Mouse (Mus musculus): ENCODE data around the gene Crnkl1. TPM values are rescaled to one million over a fixed set of nuclear protein-coding genes. Genes with fewer than 3 reads are reported as not detected.

The Crnkl1 gene
- polyA plus RNA-seq, 1 experiment: 20.2 TPM

DNA sequence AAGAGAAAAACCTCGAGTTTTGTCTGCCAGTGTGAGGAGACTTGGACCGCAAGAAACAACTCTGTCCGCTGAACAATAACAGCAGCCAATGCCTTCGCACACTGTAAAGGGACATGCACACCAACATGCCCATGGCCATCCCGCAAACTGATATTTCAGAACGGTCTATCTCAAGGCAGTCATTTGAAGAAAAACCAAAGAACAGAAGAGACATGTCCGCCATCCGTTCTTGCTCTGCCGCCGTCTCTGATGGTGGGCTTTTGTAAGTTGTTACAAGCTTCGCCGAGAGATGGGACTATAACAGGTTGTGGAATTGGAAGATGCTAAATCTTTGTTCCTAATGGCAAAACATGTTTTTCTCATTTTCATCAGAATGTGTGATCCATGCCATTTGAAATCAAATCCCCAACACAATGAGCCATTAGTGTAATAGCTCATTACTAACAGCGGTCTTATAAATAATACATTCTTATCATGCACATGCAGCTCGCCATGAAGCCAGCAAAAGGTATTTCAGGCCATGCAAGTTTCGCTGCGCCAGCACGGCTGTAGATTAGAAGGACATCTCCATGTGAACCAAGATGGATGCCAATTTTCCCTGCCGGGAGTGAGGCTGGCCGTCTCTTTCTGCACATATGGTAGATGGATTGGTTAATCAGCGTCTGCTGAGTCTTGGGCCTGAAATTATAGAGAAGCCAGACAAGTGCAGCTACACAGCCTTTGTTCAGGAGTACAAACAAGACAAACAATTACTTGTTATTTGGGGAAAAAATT is 36.6 kb upstream of the Crnkl1 start:
- no peak for DNase-seq
- Histone ChIP-seq H3K27me3 (ENCODE audit: control insufficient read depth, insufficient read depth, low read length) (no peaks in the 10 kb centered on the region), H3K27ac (ENCODE audit: control insufficient read depth, insufficient read depth, low read length) (no peak overlapping the region), H3K4me1 (replicated peaks; ENCODE audit: control insufficient read depth, insufficient read depth, low read length) (no peaks in the 10 kb centered on the region), H3K4me3 (ENCODE audit: control insufficient read depth, insufficient read depth, low read length) (no peak overlapping the region), H3K36me3 (ENCODE audit: control insufficient read depth, insufficient read depth, low read length) (no peaks in the 10 kb centered on the region)
- WGBS: 96% methylated on average over 20 of the region's 20 CpGs
- no peak for TF ChIP-seq CTCF (IDR thresholded peaks at IDR 0.05; ENCODE audit: borderline replicate concordance, control insufficient read depth, extremely low read depth, insufficient read depth, low read length, poor library complexity)
- no peak for TF ChIP-seq POLR2A (IDR thresholded peaks at IDR 0.05; ENCODE audit: control insufficient read depth, extremely low read depth, insufficient read depth, low read length, poor library complexity)

DNA sequence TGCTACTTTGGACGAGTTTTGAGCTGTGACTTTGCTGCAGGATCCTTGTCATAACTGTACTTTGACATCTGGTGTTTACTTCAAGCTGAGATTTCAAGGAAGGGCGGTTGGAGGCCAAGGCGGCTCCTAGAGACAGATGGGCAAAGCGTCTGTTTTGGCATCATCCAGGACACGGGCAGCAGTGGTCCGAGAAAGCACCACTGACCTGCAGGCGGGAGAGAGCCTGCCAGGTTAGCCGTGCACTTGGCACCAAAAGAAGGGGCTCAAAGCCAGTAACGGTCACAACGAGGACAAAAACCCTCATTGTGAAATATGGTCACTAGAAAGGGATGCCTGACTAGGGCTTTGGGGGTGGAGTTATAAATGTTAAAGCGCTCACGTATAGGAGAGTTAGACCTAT is 35.9 kb upstream of the Crnkl1 start:
- TF ChIP-seq CTCF (IDR thresholded peaks at IDR 0.05; ENCODE audit: borderline replicate concordance, control insufficient read depth, extremely low read depth, insufficient read depth, low read length, poor library complexity): no peak
- H3K36me3 ChIP-seq (ENCODE audit: control insufficient read depth, insufficient read depth, low read length): no peaks in the 10 kb centered on the region
- H3K27me3 ChIP-seq (ENCODE audit: control insufficient read depth, insufficient read depth, low read length): no peaks in the 10 kb centered on the region
- no peak for DNase-seq
- H3K4me1 ChIP-seq (replicated peaks; ENCODE audit: control insufficient read depth, insufficient read depth, low read length): no peaks in the 10 kb centered on the region
- no peak overlapping the region for H3K27ac ChIP-seq (ENCODE audit: control insufficient read depth, insufficient read depth, low read length)
- 94% methylated on average over 12 of the region's 12 CpGs for WGBS
- no peak overlapping the region for H3K4me3 ChIP-seq (ENCODE audit: control insufficient read depth, insufficient read depth, low read length)

DNA sequence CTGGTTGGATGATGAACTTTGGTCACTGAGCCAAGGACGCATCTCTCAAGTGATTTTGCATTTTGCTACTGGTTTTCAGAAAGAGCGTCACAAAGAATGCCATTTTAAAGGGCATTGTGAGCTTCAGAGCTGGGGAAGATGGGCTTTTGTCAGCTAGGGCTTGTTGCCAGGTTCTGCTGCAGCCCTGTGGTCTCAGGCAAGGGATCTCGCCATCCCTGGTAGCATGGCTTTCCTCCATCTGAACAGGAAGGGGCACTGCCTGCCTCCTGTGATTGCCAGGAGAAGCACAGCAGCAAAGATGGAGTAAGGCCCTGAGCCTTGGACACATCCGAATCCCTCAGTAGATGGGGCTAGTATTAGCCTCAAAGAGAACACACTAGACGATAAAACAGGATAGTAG is 27.0 kb upstream of the Crnkl1 start:
- H3K36me3 ChIP-seq (ENCODE audit: control insufficient read depth, insufficient read depth, low read length): no peaks in the 10 kb centered on the region
- TF ChIP-seq CTCF (IDR thresholded peaks at IDR 0.05; ENCODE audit: borderline replicate concordance, control insufficient read depth, extremely low read depth, insufficient read depth, low read length, poor library complexity) (no peak), POLR2A (IDR thresholded peaks at IDR 0.05; ENCODE audit: control insufficient read depth, extremely low read depth, insufficient read depth, low read length, poor library complexity) (no peak)
- 94% methylated on average over 5 of the region's 5 CpGs for WGBS
- H3K4me1 ChIP-seq (replicated peaks; ENCODE audit: control insufficient read depth, insufficient read depth, low read length): no peaks in the 10 kb centered on the region
- no peak overlapping the region for H3K27ac ChIP-seq (ENCODE audit: control insufficient read depth, insufficient read depth, low read length)
- DNase-seq: no peak
- no peak overlapping the region for H3K4me3 ChIP-seq (ENCODE audit: control insufficient read depth, insufficient read depth, low read length)
- H3K27me3 ChIP-seq (ENCODE audit: control insufficient read depth, insufficient read depth, low read length): no peaks in the 10 kb centered on the region

DNA sequence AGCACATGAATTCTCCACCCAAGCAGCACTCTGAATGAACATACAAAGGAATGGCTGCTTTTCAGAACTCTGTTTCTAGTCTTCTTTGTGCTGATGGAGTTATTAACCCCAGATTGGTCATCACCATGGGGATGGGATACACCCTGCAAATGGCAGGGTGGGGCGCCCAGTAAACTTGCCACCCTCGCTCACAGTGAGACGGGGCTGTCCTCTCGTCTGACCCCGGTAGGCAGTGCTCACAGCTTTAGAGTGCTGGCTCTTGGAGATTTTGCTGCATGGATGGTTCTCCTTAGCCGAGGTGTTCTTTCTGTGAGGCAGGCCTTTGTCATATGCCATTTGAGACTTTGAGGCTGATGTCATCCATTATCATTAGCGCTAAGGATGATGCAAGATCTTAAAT is 23.7 kb upstream of the Crnkl1 start:
- TF ChIP-seq CTCF (IDR thresholded peaks at IDR 0.05; ENCODE audit: borderline replicate concordance, control insufficient read depth, extremely low read depth, insufficient read depth, low read length, poor library complexity): no peak
- no peak for TF ChIP-seq POLR2A (IDR thresholded peaks at IDR 0.05; ENCODE audit: control insufficient read depth, extremely low read depth, insufficient read depth, low read length, poor library complexity)
- 95% methylated on average over 7 of the region's 7 CpGs for WGBS
- no peaks in the 10 kb centered on the region for H3K36me3 ChIP-seq (ENCODE audit: control insufficient read depth, insufficient read depth, low read length)
- DNase-seq: no peak
- H3K27me3 ChIP-seq (ENCODE audit: control insufficient read depth, insufficient read depth, low read length): no peaks in the 10 kb centered on the region
- H3K4me3 ChIP-seq (ENCODE audit: control insufficient read depth, insufficient read depth, low read length): no peak overlapping the region
- H3K4me1 ChIP-seq (replicated peaks; ENCODE audit: control insufficient read depth, insufficient read depth, low read length): no peaks in the 10 kb centered on the region
- H3K27ac ChIP-seq (ENCODE audit: control insufficient read depth, insufficient read depth, low read length): no peak overlapping the region

DNA sequence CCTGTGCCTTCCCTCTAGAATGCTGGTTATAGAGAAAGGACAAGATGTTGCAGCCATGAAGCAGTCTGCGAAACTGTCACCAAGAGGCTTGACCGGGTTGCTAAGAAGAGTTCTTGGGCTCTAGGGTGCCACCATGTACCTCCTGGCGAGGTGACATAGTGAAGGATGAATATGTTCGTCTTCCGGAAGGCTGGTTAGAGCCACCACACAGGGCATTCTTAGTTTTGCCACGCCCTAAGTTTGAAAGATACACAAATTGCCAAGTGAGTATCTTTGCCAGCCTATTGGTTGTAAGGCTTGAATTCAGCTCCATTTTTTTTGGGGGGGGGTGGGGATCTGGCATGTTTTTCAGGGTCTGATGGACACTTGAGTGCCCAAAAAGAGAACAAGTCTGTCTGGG is 23.3 kb upstream of the Crnkl1 start:
- DNase-seq: no peak
- Histone ChIP-seq H3K36me3 (ENCODE audit: control insufficient read depth, insufficient read depth, low read length) (no peaks in the 10 kb centered on the region), H3K4me1 (replicated peaks; ENCODE audit: control insufficient read depth, insufficient read depth, low read length) (no peaks in the 10 kb centered on the region), H3K27ac (ENCODE audit: control insufficient read depth, insufficient read depth, low read length) (no peak overlapping the region), H3K4me3 (ENCODE audit: control insufficient read depth, insufficient read depth, low read length) (no peak overlapping the region), H3K27me3 (ENCODE audit: control insufficient read depth, insufficient read depth, low read length) (no peaks in the 10 kb centered on the region)
- TF ChIP-seq POLR2A (IDR thresholded peaks at IDR 0.05; ENCODE audit: control insufficient read depth, extremely low read depth, insufficient read depth, low read length, poor library complexity) (no peak), CTCF (IDR thresholded peaks at IDR 0.05; ENCODE audit: borderline replicate concordance, control insufficient read depth, extremely low read depth, insufficient read depth, low read length, poor library complexity) (no peak)
- WGBS: 93% methylated on average over 6 of the region's 6 CpGs

DNA sequence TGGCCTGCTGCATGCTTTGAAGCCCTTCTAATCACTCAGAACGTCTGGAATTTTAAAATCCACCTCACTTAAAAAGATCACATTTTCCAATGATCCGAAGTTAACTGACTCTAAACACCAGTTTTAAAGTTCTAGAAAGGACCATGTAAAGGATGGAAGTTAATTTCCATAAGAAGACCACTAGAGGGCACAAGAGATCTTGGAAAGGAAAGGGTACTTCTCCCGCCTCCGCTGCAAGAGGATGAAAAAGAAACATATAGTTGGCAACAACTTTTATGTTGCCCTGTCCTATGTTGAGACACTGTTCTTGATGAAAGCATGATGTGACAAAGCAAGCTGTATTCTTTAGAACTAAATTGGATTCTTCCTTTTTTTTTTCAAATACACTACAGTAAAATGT is 22.6 kb upstream of the Crnkl1 start:
- TF ChIP-seq POLR2A (IDR thresholded peaks at IDR 0.05; ENCODE audit: control insufficient read depth, extremely low read depth, insufficient read depth, low read length, poor library complexity) (no peak), CTCF (IDR thresholded peaks at IDR 0.05; ENCODE audit: borderline replicate concordance, control insufficient read depth, extremely low read depth, insufficient read depth, low read length, poor library complexity) (no peak)
- H3K4me1 ChIP-seq (replicated peaks; ENCODE audit: control insufficient read depth, insufficient read depth, low read length): no peaks in the 10 kb centered on the region
- no peak overlapping the region for H3K4me3 ChIP-seq (ENCODE audit: control insufficient read depth, insufficient read depth, low read length)
- H3K36me3 ChIP-seq (ENCODE audit: control insufficient read depth, insufficient read depth, low read length): no peaks in the 10 kb centered on the region
- H3K27me3 ChIP-seq (ENCODE audit: control insufficient read depth, insufficient read depth, low read length): no peaks in the 10 kb centered on the region
- no peak overlapping the region for H3K27ac ChIP-seq (ENCODE audit: control insufficient read depth, insufficient read depth, low read length)
- no peak for DNase-seq
- WGBS: 19% methylated on average over 4 of the region's 4 CpGs

DNA sequence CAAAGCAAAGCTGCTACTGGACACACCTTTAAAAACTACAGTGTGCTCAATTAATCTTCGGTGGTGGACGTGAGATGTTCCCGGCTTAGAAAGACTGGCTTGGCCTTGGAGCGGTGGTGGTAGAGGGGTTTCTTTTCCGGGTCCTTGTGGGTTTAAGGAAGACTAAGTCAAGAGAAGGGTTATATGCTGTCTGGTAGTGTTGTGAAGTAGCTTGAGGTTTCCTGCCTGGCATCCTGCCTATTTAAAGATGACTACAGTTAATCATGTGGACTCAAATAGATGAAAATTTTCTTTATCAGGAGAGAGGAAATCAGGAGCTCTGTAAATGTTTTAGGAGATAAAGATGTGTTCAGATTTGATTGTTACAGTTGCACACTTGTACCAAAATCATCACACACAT is 21.5 kb upstream of the Crnkl1 start:
- TF ChIP-seq POLR2A (IDR thresholded peaks at IDR 0.05; ENCODE audit: control insufficient read depth, extremely low read depth, insufficient read depth, low read length, poor library complexity) (no peak), CTCF (IDR thresholded peaks at IDR 0.05; ENCODE audit: borderline replicate concordance, control insufficient read depth, extremely low read depth, insufficient read depth, low read length, poor library complexity) (no peak)
- no peak for DNase-seq
- Histone ChIP-seq H3K4me3 (ENCODE audit: control insufficient read depth, insufficient read depth, low read length) (no peak overlapping the region), H3K27ac (ENCODE audit: control insufficient read depth, insufficient read depth, low read length) (no peak overlapping the region), H3K4me1 (replicated peaks; ENCODE audit: control insufficient read depth, insufficient read depth, low read length) (no peaks in the 10 kb centered on the region), H3K36me3 (ENCODE audit: control insufficient read depth, insufficient read depth, low read length) (no peaks in the 10 kb centered on the region), H3K27me3 (ENCODE audit: control insufficient read depth, insufficient read depth, low read length) (no peaks in the 10 kb centered on the region)
- 11% methylated on average over 5 of the region's 5 CpGs for WGBS

All from thymus, adult 2 months (tissue).